In genomic region chr10:99992121-99992520, GRCm38 (mm10) we compare ENCODE assay signal across 18 mouse cellular contexts.
"Had no signal": no experiment of that assay in that cellular context is flagged by ENCODE, and none has a peak within 500 bp of the region (broad histone marks: within the 10 kb centered on the region; RNA-seq: fewer than 3 reads in every experiment).

No protein-coding gene starts in this region.

- DNase-seq: kidney, adult 11 months; kidney, postnatal 10 days; kidney, postnatal 4 days; liver; liver, embryonic 13.5 days; liver, postnatal 0 days; retina, postnatal 1 day; right cerebral cortex, postnatal 4 days; spleen, adult 18-20 months; thymus, adult 2 months; thymus, postnatal 25 days had no signal

- ATAC-seq: liver, postnatal 0 days; midbrain, embryonic 16.5 days had no signal

- H3K9ac ChIP-seq: limb, embryonic 12.5 days; liver, embryonic 13.5 days; liver, postnatal 0 days; neural tube, embryonic 13.5 days had no signal

- H3K36me3 ChIP-seq: limb, embryonic 12.5 days; liver, embryonic 13.5 days; neural tube, embryonic 13.5 days had no signal

- H3K4me3 ChIP-seq: layer of hippocampus, adult 2 months; limb, embryonic 12.5 days; liver, embryonic 13.5 days; megakaryocyte, embryonic 14.5 days; neural tube, embryonic 13.5 days had no signal

- H3K9me3 ChIP-seq: limb, embryonic 12.5 days; liver, embryonic 13.5 days; megakaryocyte, embryonic 14.5 days; neural tube, embryonic 13.5 days had no signal

- H3K27ac ChIP-seq: layer of hippocampus, adult 2 months; limb, embryonic 12.5 days; liver, embryonic 13.5 days; macrophage; neural tube, embryonic 13.5 days had no signal

- H3K4me1 ChIP-seq: limb, embryonic 12.5 days; liver, embryonic 13.5 days; megakaryocyte, embryonic 14.5 days; neural tube, embryonic 13.5 days had no signal

- H3K4me2 ChIP-seq: limb, embryonic 12.5 days; liver, embryonic 13.5 days; midbrain, embryonic 11.5 days; neural tube, embryonic 13.5 days had no signal

- H3K27me3 ChIP-seq: limb, embryonic 12.5 days; liver, embryonic 13.5 days; neural tube, embryonic 13.5 days had no signal
